Mouse (Mus musculus): ENCODE results near the gene Cdk8. TPM values are rescaled to one million over a fixed set of nuclear protein-coding genes. Genes with fewer than 3 reads are reported as not detected.

Cdk8 gene
- polyA plus RNA-seq, 1 experiment from 2014 or later: 23.7 TPM

DNA sequence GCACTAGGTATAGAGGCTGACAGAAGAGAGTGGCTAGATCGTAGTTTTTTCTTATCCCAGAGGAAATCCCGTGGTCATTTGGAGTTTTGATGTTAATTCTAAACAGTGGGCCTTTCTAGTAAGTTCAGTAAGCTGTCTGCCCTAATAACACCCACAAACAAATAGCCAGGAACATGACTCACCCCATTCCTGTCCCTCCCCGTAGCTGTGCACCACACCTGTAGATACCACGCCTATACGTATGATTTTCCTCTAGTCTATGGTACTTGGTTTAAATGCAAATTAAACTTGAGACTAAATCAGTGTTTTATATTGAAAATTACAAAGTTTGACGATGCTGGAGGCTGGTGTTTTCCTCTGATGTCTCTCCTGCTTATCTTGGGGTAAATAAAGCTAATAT is 83.5 kb downstream of the Cdk8 start:
- Histone ChIP-seq H3K4me2 (ENCODE audit: low read depth, low read length) (no peak overlapping the region), H3K27ac (replicated peaks; ENCODE audit: low read depth, low read length) (no peak overlapping the region)
- 61% methylated on average over 6 of the region's 6 CpGs for WGBS

GRCm38 (mm10) chr5:146315268-146315921 is 84.4 kb downstream of the Cdk8 start:
- Histone ChIP-seq H3K9me3 (ENCODE audit: control insufficient read depth, low read length) (no peaks in the 10 kb centered on the region), H3K4me1 (ENCODE audit: control insufficient read depth, insufficient read depth, low read length) (peaks cover 17% of the 10 kb centered on the region; the same call in 1 of the 2 replicates), H3K4me3 (ENCODE audit: low read depth, low read length) (no peak overlapping the region), H3K4me2 (ENCODE audit: low read depth, low read length) (peak overlapping the region; percentile 19; the same call in 1 of the 2 replicates), H3K36me3 (ENCODE audit: control insufficient read depth, insufficient read depth, low read length) (no peaks in the 10 kb centered on the region), H3K27ac (replicated peaks; ENCODE audit: low read depth, low read length) (no peak overlapping the region), H3K9ac (ENCODE audit: low read depth, low read length) (no peak overlapping the region), H3K27me3 (replicated peaks; ENCODE audit: control insufficient read depth, insufficient read depth, low read length) (no peaks in the 10 kb centered on the region)
- 20% methylated on average over 14 of the region's 14 CpGs for WGBS
- peak; percentile 75 for ATAC-seq (ENCODE audit: low read depth)
- DNase-seq (ENCODE audit: low spot score): peak; percentile 78

More for the DNA sequence above, 83.5 kb downstream of the Cdk8 start:
- Histone ChIP-seq H3K4me3 (ENCODE audit: low read depth, low read length) (no peak overlapping the region), H3K9ac (ENCODE audit: low read depth, low read length) (no peak overlapping the region), H3K36me3 (ENCODE audit: control insufficient read depth, insufficient read depth, low read length) (no peaks in the 10 kb centered on the region), H3K27me3 (replicated peaks; ENCODE audit: control insufficient read depth, insufficient read depth, low read length) (no peaks in the 10 kb centered on the region), H3K4me1 (ENCODE audit: control insufficient read depth, insufficient read depth, low read length) (peaks cover 17% of the 10 kb centered on the region; the same call in 1 of the 2 replicates), H3K9me3 (ENCODE audit: control insufficient read depth, low read length) (no peaks in the 10 kb centered on the region)
- DNase-seq (ENCODE audit: low spot score) (no peak), ATAC-seq (ENCODE audit: low read depth) (no peak)

- H3K4me3 ChIP-seq (ENCODE audit: low read depth, low read length): no peak overlapping the region
- H3K27ac ChIP-seq (replicated peaks; ENCODE audit: low read depth, low read length): no peak overlapping the region
- ATAC-seq (ENCODE audit: low read depth): no peak
- H3K9ac ChIP-seq (ENCODE audit: low read depth, low read length): no peak overlapping the region
- no peaks in the 10 kb centered on the region for H3K36me3 ChIP-seq (ENCODE audit: control insufficient read depth, insufficient read depth, low read length)
- 92% methylated on average over 5 of the region's 5 CpGs for WGBS
- DNase-seq (ENCODE audit: low spot score): no peak
- no peaks in the 10 kb centered on the region for H3K27me3 ChIP-seq (replicated peaks; ENCODE audit: control insufficient read depth, insufficient read depth, low read length)
- H3K4me2 ChIP-seq (ENCODE audit: low read depth, low read length): no peak overlapping the region
- H3K9me3 ChIP-seq (ENCODE audit: control insufficient read depth, low read length): no peaks in the 10 kb centered on the region
- peaks cover 17% of the 10 kb centered on the region; the same call in 1 of the 2 replicates for H3K4me1 ChIP-seq (ENCODE audit: control insufficient read depth, insufficient read depth, low read length)
These were observed 85.3 kb downstream of the Cdk8 start for GRCm38 (mm10) chr5:146316316-146316715.

- H3K4me2 ChIP-seq (ENCODE audit: low read depth, low read length): no peak overlapping the region
- no peaks in the 10 kb centered on the region for H3K36me3 ChIP-seq (ENCODE audit: control insufficient read depth, insufficient read depth, low read length)
- H3K27ac ChIP-seq (replicated peaks; ENCODE audit: low read depth, low read length): no peak overlapping the region
- 40% methylated on average over 5 of the region's 5 CpGs for WGBS
- ATAC-seq (ENCODE audit: low read depth) (no peak), DNase-seq (ENCODE audit: low spot score) (peak; percentile 53)
- H3K9ac ChIP-seq (ENCODE audit: low read depth, low read length): no peak overlapping the region
- H3K27me3 ChIP-seq (replicated peaks; ENCODE audit: control insufficient read depth, insufficient read depth, low read length): no peaks in the 10 kb centered on the region
- H3K9me3 ChIP-seq (ENCODE audit: control insufficient read depth, low read length): no peaks in the 10 kb centered on the region
- H3K4me1 ChIP-seq (ENCODE audit: control insufficient read depth, insufficient read depth, low read length): peaks cover 17% of the 10 kb centered on the region; the same call in 1 of the 2 replicates
- H3K4me3 ChIP-seq (ENCODE audit: low read depth, low read length): no peak overlapping the region
These were observed 87.0 kb downstream of the Cdk8 start for GRCm38 (mm10) chr5:146318051-146318450.

GRCm38 (mm10) chr5:146318461-146318860 is 87.4 kb downstream of the Cdk8 start:
- Histone ChIP-seq H3K36me3 (ENCODE audit: control insufficient read depth, insufficient read depth, low read length) (no peaks in the 10 kb centered on the region), H3K4me2 (ENCODE audit: low read depth, low read length) (no peak overlapping the region)
- WGBS: 66% methylated on average over 8 of the region's 8 CpGs

GRCm38 (mm10) chr5:146328941-146329340 is 97.9 kb downstream of the Cdk8 start:
- ATAC-seq (ENCODE audit: low read depth) (no peak), DNase-seq (ENCODE audit: low spot score) (no peak)
- WGBS: 64% methylated on average over 10 of the region's 10 CpGs
- Histone ChIP-seq H3K4me1 (ENCODE audit: control insufficient read depth, insufficient read depth, low read length) (no peaks in the 10 kb centered on the region), H3K4me2 (ENCODE audit: low read depth, low read length) (no peak overlapping the region), H3K9ac (ENCODE audit: low read depth, low read length) (no peak overlapping the region), H3K36me3 (ENCODE audit: control insufficient read depth, insufficient read depth, low read length) (no peaks in the 10 kb centered on the region), H3K4me3 (ENCODE audit: low read depth, low read length) (no peak overlapping the region), H3K9me3 (ENCODE audit: control insufficient read depth, low read length) (no peaks in the 10 kb centered on the region), H3K27me3 (replicated peaks; ENCODE audit: control insufficient read depth, insufficient read depth, low read length) (no peaks in the 10 kb centered on the region), H3K27ac (replicated peaks; ENCODE audit: low read depth, low read length) (no peak overlapping the region)

More at GRCm38 (mm10) chr5:146318461-146318860, 87.4 kb downstream of the Cdk8 start:
- Histone ChIP-seq H3K9me3 (ENCODE audit: control insufficient read depth, low read length) (no peaks in the 10 kb centered on the region), H3K9ac (ENCODE audit: low read depth, low read length) (no peak overlapping the region), H3K27ac (replicated peaks; ENCODE audit: low read depth, low read length) (no peak overlapping the region), H3K4me1 (ENCODE audit: control insufficient read depth, insufficient read depth, low read length) (peaks cover 17% of the 10 kb centered on the region; the same call in 1 of the 2 replicates), H3K27me3 (replicated peaks; ENCODE audit: control insufficient read depth, insufficient read depth, low read length) (no peaks in the 10 kb centered on the region), H3K4me3 (ENCODE audit: low read depth, low read length) (no peak overlapping the region)
- DNase-seq (ENCODE audit: low spot score): no peak
- no peak for ATAC-seq (ENCODE audit: low read depth)

DNA sequence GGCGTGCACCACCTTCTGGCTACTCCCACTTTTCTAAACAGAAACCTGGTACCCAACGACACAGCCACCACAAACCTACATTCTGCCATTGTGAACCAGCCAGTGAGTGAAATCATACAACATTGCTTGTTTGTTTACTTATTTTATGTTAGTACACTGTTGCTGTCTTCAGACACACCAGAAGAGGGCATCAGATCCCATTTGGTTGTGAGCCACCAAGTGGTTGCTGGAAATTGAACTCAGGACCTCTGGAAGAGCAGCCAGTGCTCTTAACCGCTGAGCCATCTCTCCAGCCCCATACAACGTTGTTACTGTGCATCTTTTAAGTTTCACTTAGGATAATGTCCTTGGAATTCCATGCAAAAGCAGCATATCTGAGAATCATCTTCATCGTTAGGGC is 98.5 kb downstream of the Cdk8 start:
- no peak overlapping the region for H3K4me2 ChIP-seq (ENCODE audit: low read depth, low read length)
- H3K36me3 ChIP-seq (ENCODE audit: control insufficient read depth, insufficient read depth, low read length): no peaks in the 10 kb centered on the region
- H3K27me3 ChIP-seq (replicated peaks; ENCODE audit: control insufficient read depth, insufficient read depth, low read length): no peaks in the 10 kb centered on the region
- ATAC-seq (ENCODE audit: low read depth) (no peak), DNase-seq (ENCODE audit: low spot score) (no peak)
- H3K27ac ChIP-seq (replicated peaks; ENCODE audit: low read depth, low read length): no peak overlapping the region
- WGBS: 89% methylated on average over 5 of the region's 5 CpGs
- no peaks in the 10 kb centered on the region for H3K9me3 ChIP-seq (ENCODE audit: control insufficient read depth, low read length)
- H3K4me1 ChIP-seq (ENCODE audit: control insufficient read depth, insufficient read depth, low read length): no peaks in the 10 kb centered on the region
- no peak overlapping the region for H3K9ac ChIP-seq (ENCODE audit: low read depth, low read length)
- H3K4me3 ChIP-seq (ENCODE audit: low read depth, low read length): no peak overlapping the region

- Histone ChIP-seq H3K27ac (replicated peaks; ENCODE audit: low read depth, low read length) (no peak overlapping the region), H3K9ac (ENCODE audit: low read depth, low read length) (no peak overlapping the region), H3K4me1 (ENCODE audit: control insufficient read depth, insufficient read depth, low read length) (no peaks in the 10 kb centered on the region), H3K4me3 (ENCODE audit: low read depth, low read length) (no peak overlapping the region), H3K27me3 (replicated peaks; ENCODE audit: control insufficient read depth, insufficient read depth, low read length) (no peaks in the 10 kb centered on the region), H3K4me2 (ENCODE audit: low read depth, low read length) (no peak overlapping the region), H3K36me3 (ENCODE audit: control insufficient read depth, insufficient read depth, low read length) (no peaks in the 10 kb centered on the region), H3K9me3 (ENCODE audit: control insufficient read depth, low read length) (no peaks in the 10 kb centered on the region)
- 41% methylated on average over 13 of the region's 13 CpGs for WGBS
- DNase-seq (ENCODE audit: low spot score) (peak; percentile 67), ATAC-seq (ENCODE audit: low read depth) (no peak)
These were observed 99.2 kb downstream of the Cdk8 start for GRCm38 (mm10) chr5:146330031-146330764.

Measured in embryonic facial prominence, embryonic 14.5 days (tissue).